Mouse (Mus musculus): ENCODE data around the gene Cul7. TPM values are rescaled to one million over a fixed set of nuclear protein-coding genes. Genes with fewer than 3 reads are reported as not detected.

Cul7 gene
- total and polyA plus RNA-seq, 3 experiments: 33.3 to 82.5 (median 68.1) TPM

GRCm38 (mm10) chr17:46605126-46605525 lies 45.0 kb upstream of the Cul7 start:
- H3K4me2 ChIP-seq (ENCODE audit: insufficient read depth, low read depth, poor library complexity, severe bottlenecking): no peak overlapping the region
- no peak overlapping the region for H3K27ac ChIP-seq (ENCODE audit: insufficient read depth, low read depth)
- peaks cover 0 to 9% of the 10 kb centered on the region in 2 experiments; a peak in 2 of 4 replicates for H3K4me1 ChIP-seq (ENCODE audit: control insufficient read depth in 1 of 2, insufficient read depth in 2 of 2)
- H3K4me3 ChIP-seq (replicated peaks in 1 of 3; ENCODE audit: low read depth in 2 of 3, low read length in 2 of 3, poor library complexity in 1 of 3): no peak overlapping the region
- H3K9ac ChIP-seq (ENCODE audit: insufficient read depth, low read depth): no peak overlapping the region
- DNase-seq (ENCODE audit: extremely low read depth): no peak
- in situ Hi-C loops (cut with MboI; ENCODE audit: low pct_ligation_motif_present, low pct_unique_long_range_greater_than_20kb, low sequenced_read_pairs) (no loop called here), dilution Hi-C loops (cut with MboI; ENCODE audit: extremely low pct_ligation_motif_present, extremely low pct_unique_long_range_greater_than_20kb, low sequenced_read_pairs) (no loop called here)
- no peak for TF ChIP-seq NRF1 (IDR thresholded peaks at IDR 0.05; ENCODE audit: low read depth, low read length)
- no peak for TF ChIP-seq MEF2A (IDR thresholded peaks at IDR 0.05; ENCODE audit: borderline replicate concordance, low read depth, low read length)
- TF ChIP-seq ETS1 (conservative IDR thresholded peaks at IDR 0.05; ENCODE audit: low read depth, low read length): no peak
- TF ChIP-seq CHD2 (IDR thresholded peaks at IDR 0.05; ENCODE audit: low read length): no peak
- TF ChIP-seq UBTF (IDR thresholded peaks at IDR 0.05; ENCODE audit: low read depth, low read length): no peak
- no peak for TF ChIP-seq SIN3A (IDR thresholded peaks at IDR 0.05; ENCODE audit: low read length)
- TF ChIP-seq KAT2A (IDR thresholded peaks at IDR 0.05; ENCODE audit: insufficient replicate concordance, low read length): no peak
- TF ChIP-seq ZNF384 (IDR thresholded peaks at IDR 0.05; ENCODE audit: low read depth, low read length): no peak
- TF ChIP-seq POLR2A (IDR thresholded peaks at IDR 0.05; ENCODE audit: low read depth, low read length): no peak
- no peak for TF ChIP-seq JUND (conservative IDR thresholded peaks at IDR 0.05; ENCODE audit: low read depth, low read length)
- TF ChIP-seq E2F4 (IDR thresholded peaks at IDR 0.05; ENCODE audit: insufficient replicate concordance, low read depth, low read length): no peak
- no peak for TF ChIP-seq RAD21 (IDR thresholded peaks at IDR 0.05; ENCODE audit: low read depth, low read length)
- no peaks in the 10 kb centered on the region for H3K9me3 ChIP-seq (replicated peaks; ENCODE audit: low read length)
- H3K27me3 ChIP-seq (replicated peaks): no peaks in the 10 kb centered on the region
- no peaks in the 10 kb centered on the region for H3K36me3 ChIP-seq (replicated peaks in 1 of 2; ENCODE audit: control insufficient read depth in 1 of 2, insufficient read depth in 1 of 2, low read length in 1 of 2)
- no peaks in the 10 kb centered on the region for H3K79me2 ChIP-seq (replicated peaks; ENCODE audit: control insufficient read depth, extremely low read depth, insufficient read depth, poor library complexity, severe bottlenecking)

- DNase-seq (ENCODE audit: extremely low read depth): no peak
- no peaks in the 10 kb centered on the region for H3K9me3 ChIP-seq (replicated peaks; ENCODE audit: low read length)
- H3K4me2 ChIP-seq (ENCODE audit: insufficient read depth, low read depth, poor library complexity, severe bottlenecking): no peak overlapping the region
- H3K79me2 ChIP-seq (replicated peaks; ENCODE audit: control insufficient read depth, extremely low read depth, insufficient read depth, poor library complexity, severe bottlenecking): no peaks in the 10 kb centered on the region
- H3K4me1 ChIP-seq (ENCODE audit: control insufficient read depth in 1 of 2, insufficient read depth in 2 of 2): peaks cover 4 to 14% of the 10 kb centered on the region in 2 experiments; a peak in 3 of 4 replicates
- no peak for TF ChIP-seq CTCF (conservative IDR thresholded peaks at IDR 0.05 in 1 of 2, IDR thresholded peaks at IDR 0.05 in 1 of 2; ENCODE audit: low read depth in 2 of 2, low read length in 2 of 2)
- no peak for TF ChIP-seq UBTF (IDR thresholded peaks at IDR 0.05; ENCODE audit: low read depth, low read length)
- no peak for TF ChIP-seq TBP (conservative IDR thresholded peaks at IDR 0.05; ENCODE audit: low read depth, low read length)
- no peak for TF ChIP-seq CHD2 (IDR thresholded peaks at IDR 0.05; ENCODE audit: low read length)
- no peak for TF ChIP-seq ZKSCAN1 (IDR thresholded peaks at IDR 0.05; ENCODE audit: borderline replicate concordance, low read depth, low read length)
- no peak for TF ChIP-seq ZC3H11A (IDR thresholded peaks at IDR 0.05; ENCODE audit: low read depth, low read length)
- no peak for TF ChIP-seq POLR2A (IDR thresholded peaks at IDR 0.05; ENCODE audit: low read depth, low read length)
- no peak for TF ChIP-seq RCOR1 (conservative IDR thresholded peaks at IDR 0.05; ENCODE audit: low read depth, low read length)
- TF ChIP-seq MYC (IDR thresholded peaks at IDR 0.05; ENCODE audit: low read depth, low read length): no peak
- no peak for TF ChIP-seq SMC3 (IDR thresholded peaks at IDR 0.05; ENCODE audit: low read depth, low read length)
- no peak for TF ChIP-seq TCF12 (IDR thresholded peaks at IDR 0.05; ENCODE audit: low read depth, low read length)
- TF ChIP-seq ETS1 (conservative IDR thresholded peaks at IDR 0.05; ENCODE audit: low read depth, low read length): no peak
- TF ChIP-seq JUN (IDR thresholded peaks at IDR 0.05; ENCODE audit: insufficient read depth, low read depth, low read length): no peak
- TF ChIP-seq MEF2A (IDR thresholded peaks at IDR 0.05; ENCODE audit: borderline replicate concordance, low read depth, low read length): no peak
- TF ChIP-seq BHLHE40 (IDR thresholded peaks at IDR 0.05; ENCODE audit: low read depth, low read length): no peak
- no peak for TF ChIP-seq PAX5 (IDR thresholded peaks at IDR 0.05; ENCODE audit: low read length)
- H3K27me3 ChIP-seq (replicated peaks): no peaks in the 10 kb centered on the region
- H3K36me3 ChIP-seq (replicated peaks in 1 of 2; ENCODE audit: control insufficient read depth in 1 of 2, insufficient read depth in 1 of 2, low read length in 1 of 2): no peaks in the 10 kb centered on the region
- no peak overlapping the region for H3K9ac ChIP-seq (ENCODE audit: insufficient read depth, low read depth)
- H3K4me3 ChIP-seq (replicated peaks in 1 of 3; ENCODE audit: low read depth in 2 of 3, low read length in 2 of 3, poor library complexity in 1 of 3): no peak overlapping the region
- in situ Hi-C loops (cut with MboI; ENCODE audit: low pct_ligation_motif_present, low pct_unique_long_range_greater_than_20kb, low sequenced_read_pairs): no loop called here
- H3K27ac ChIP-seq (ENCODE audit: insufficient read depth, low read depth): no peak overlapping the region
- dilution Hi-C loops (cut with MboI; ENCODE audit: extremely low pct_ligation_motif_present, extremely low pct_unique_long_range_greater_than_20kb, low sequenced_read_pairs): no loop called here
These were observed 44.1 kb upstream of the Cul7 start for GRCm38 (mm10) chr17:46605987-46606386.

Measured in CH12.LX (cell line).